Mouse (Mus musculus): ENCODE data around the gene Bbs10. TPM values are rescaled to one million over a fixed set of nuclear protein-coding genes. Genes with fewer than 3 reads are reported as not detected.

Gene Bbs10
- 4.4 TPM for polyA plus RNA-seq (2014; fragmentation: Illumina TruSeq; extraction: RNeasy Lipid Tissue Mini Kit (QIAGEN cat#74804); ENCODE audit: low read depth, low replicate concordance)

DNA sequence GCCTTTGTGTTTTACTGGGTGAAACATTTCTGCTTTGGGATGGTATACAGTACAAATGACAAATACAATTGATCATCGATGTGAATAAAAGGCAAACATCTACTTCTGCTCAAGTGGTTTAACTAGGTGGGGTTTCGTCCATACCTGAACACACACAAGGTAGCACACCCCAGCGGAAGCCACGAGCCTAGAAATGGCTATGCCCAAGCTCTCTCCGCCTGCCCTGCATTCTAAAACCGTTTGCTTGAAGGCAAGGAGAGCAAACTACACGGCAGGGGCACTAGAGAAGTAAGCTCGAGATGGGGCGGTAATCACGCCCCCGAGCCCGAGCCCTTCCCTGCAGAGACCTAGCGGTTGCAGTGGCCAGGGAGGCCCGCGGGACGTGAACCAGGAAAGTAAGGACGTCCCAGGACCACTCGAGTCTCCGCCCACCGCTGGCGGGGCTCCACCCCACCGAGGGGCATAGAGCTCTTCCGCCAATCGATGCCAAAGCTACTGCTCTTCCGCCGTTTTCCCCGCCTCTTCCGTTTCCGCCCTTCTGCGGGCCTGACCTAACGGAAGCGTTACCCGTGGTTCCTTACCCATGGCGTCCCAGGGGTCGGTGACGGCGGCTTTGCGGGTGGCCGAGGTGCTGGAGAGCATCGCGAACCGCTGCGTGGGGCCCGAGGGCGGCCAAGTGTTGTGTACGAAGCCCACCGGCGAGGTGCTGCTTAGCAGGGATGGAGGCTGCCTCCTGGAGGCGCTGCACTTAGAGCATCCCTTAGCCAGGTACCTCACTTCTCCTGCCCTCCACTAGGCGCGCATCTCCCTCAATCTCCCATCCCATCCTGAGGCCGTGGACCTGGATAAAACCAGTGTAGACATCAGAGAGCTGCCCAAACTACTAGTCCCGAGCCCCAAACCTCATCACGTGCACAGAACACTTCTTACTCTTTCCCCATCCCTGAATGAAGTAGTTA lies at the start of gene Bbs10:
Bbs10 (plus strand) TSS at position 540 of the 959 bp plus-strand sequence.

Other genes starting within 250 kb of the Bbs10 start
- gene Osbpl8, start 133.9 kb upstream of the Bbs10 start, polyA plus RNA-seq (2014; fragmentation: Illumina TruSeq; extraction: RNeasy Lipid Tissue Mini Kit (QIAGEN cat#74804); ENCODE audit: low read depth, low replicate concordance) = 12.8 TPM
- 174 TPM for gene Nap1l1, start 174.5 kb downstream of the Bbs10 start, polyA plus RNA-seq (2014; fragmentation: Illumina TruSeq; extraction: RNeasy Lipid Tissue Mini Kit (QIAGEN cat#74804); ENCODE audit: low read depth, low replicate concordance)
- gene Phlda1, start 207.6 kb downstream of the Bbs10 start, polyA plus RNA-seq (2014; fragmentation: Illumina TruSeq; extraction: RNeasy Lipid Tissue Mini Kit (QIAGEN cat#74804); ENCODE audit: low read depth, low replicate concordance) = 54.9 TPM

Data from adipose tissue, adult 10 weeks (tissue).